Mouse (Mus musculus) midbrain, embryonic 14.5 days (tissue): ENCODE data around the gene Fkbp7. TPM values are rescaled to one million over a fixed set of nuclear protein-coding genes. Genes with fewer than 3 reads are reported as not detected.
A peak's percentile ranks its signal among the peaks of the same experiment; 100 is the strongest.

Experiments
- ATAC-seq: fragments of 200-750 bp; cut with Nextera tagmentation; 2 replicates; pipeline ENCODE4 v1.8.0; 2017; ENCODE audit warnings: moderate number of reproducible peaks, moderate library complexity; ENCODE audit not compliant: low FRiP score, low TSS enrichment
- DNase-seq: peaks from one replicate; pipeline ENCODE4 v3.0.0-alpha.2; 2015
- H3K27ac ChIP-seq: fragments of 300-500 bp; sonication (generic); replicated peaks from 2 replicates; pipeline ENCODE4 v1.5.1; 2014; ENCODE audit warnings: mild to moderate bottlenecking, low read depth, low read length, moderate library complexity
- H3K27me3 ChIP-seq: fragments of 300-500 bp; sonication (generic); 2 replicates; pipeline ENCODE4 v1.6.1; 2014; ENCODE audit warnings: low read length, control low read depth, mixed read lengths; ENCODE audit not compliant: control insufficient read depth, insufficient read depth
- H3K36me3 ChIP-seq: fragments of 300-500 bp; sonication (generic); 2 replicates; pipeline ENCODE4 v1.6.1; 2014; ENCODE audit warnings: low read length, control low read depth; ENCODE audit not compliant: control insufficient read depth, insufficient read depth
- H3K4me1 ChIP-seq: fragments of 300-500 bp; sonication (generic); 2 replicates; pipeline ENCODE4 v1.6.1; 2014; ENCODE audit warnings: mild to moderate bottlenecking, antibody characterized with exemption, low read length, control low read depth; ENCODE audit not compliant: control insufficient read depth, insufficient read depth
- H3K4me2 ChIP-seq: fragments of 300-500 bp; sonication (generic); 2 replicates; pipeline ENCODE4 v1.6.1; 2014; ENCODE audit warnings: mild to moderate bottlenecking, low read length, moderate library complexity
- H3K4me3 ChIP-seq: fragments of 300-500 bp; sonication (generic); replicated peaks from 2 replicates; pipeline ENCODE4 v1.5.1; 2014; ENCODE audit warnings: low read depth, low read length
- H3K9ac ChIP-seq: fragments of 300-500 bp; sonication (generic); replicated peaks from 2 replicates; pipeline ENCODE4 v1.6.1; 2014; ENCODE audit warnings: mild to moderate bottlenecking, low read length, moderate library complexity
- H3K9me3 ChIP-seq: fragments of 300-500 bp; sonication (generic); 2 replicates; pipeline ENCODE4 v1.6.1; 2016; ENCODE audit warnings: low read length, control low read depth, mixed read lengths; ENCODE audit not compliant: control insufficient read depth
- WGBS: fragments of 180-500 bp; shearing (Covaris S2); extraction: QIAGEN DNeasy Blood & Tissue Kit; methylation state at CpG from one replicate; pipeline ENCODE4 v1.1.7; 2014; 5-methylcytosine and 5-hydroxymethylcytosine counted together
- polyA plus RNA-seq: library from polyadenylated mRNA; unstranded; fragments of >200 nt; fragmentation: Nextera tagmentation; extraction: Ambion mirVana; gene quantifications from 2 replicates; pipeline ENCODE4 v1.2.1, GENCODE M21; 2014

Fkbp7 gene
- polyA plus RNA-seq, 1 experiment from 2014 or later: 11.6 TPM

DNA sequence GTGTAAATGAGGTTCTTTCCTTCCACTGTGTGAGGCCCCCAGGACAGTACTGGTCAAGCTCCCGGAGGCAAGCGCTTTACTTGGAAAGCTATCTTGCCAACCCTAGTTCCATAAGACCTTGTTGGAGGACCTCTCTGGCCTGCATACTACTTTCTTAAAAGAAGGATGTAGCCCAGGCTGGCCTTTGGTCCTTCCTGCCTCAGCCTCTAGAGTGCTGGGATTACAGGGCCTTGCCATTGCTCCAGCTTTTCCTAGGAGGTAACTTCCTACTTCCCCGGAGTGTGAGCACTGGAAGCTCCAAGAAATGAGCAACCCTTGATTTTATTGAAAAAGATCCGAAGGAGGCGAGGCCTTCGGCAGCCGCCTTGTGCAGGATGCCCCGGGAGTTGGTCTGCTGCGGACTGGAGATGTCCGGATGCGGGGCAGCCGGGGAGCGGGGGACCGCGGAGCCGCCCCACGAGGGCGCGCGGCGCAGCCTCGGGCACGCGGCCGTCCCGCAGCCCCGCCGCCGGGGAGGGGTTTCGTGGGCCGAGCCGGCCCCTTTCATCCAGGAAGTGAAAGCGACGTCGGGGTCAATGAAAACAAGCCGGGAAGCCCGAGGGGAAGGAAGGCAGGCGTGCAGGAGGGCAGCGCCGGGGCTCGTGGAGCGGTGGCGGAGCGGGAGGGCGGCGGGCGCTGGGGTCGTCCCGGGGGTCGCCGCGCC, 2.0 kb upstream of the Fkbp7 start, which contains the start of gene Plekha3:
Gene Plekha3, plus strand, starts transcription at position 557 of the 703 bp plus-strand sequence.
- DNase-seq: peak; percentile 89
- H3K9ac ChIP-seq: peak within 1 kb of the TSS; percentile 71
- no peaks in the 10 kb centered on the region for H3K27me3 ChIP-seq
- no peaks in the 10 kb centered on the region for H3K36me3 ChIP-seq
- peaks cover 23% of the 10 kb centered on the region for H3K4me1 ChIP-seq
- H3K4me2 ChIP-seq: peak within 1 kb of the TSS; percentile 63
- peak within 1 kb of the TSS; percentile 76 for H3K4me3 ChIP-seq
- H3K27ac ChIP-seq: peak within 1 kb of the TSS; percentile 76
- ATAC-seq: peak; percentile 78
- no peaks in the 10 kb centered on the region for H3K9me3 ChIP-seq
- 4% methylated on average over 51 of the region's 52 CpGs for WGBS

GRCm38 (mm10) chr2:76673472-76674081, 661 bp upstream of the Fkbp7 start:
- H3K27me3 ChIP-seq: no peaks in the 10 kb centered on the region
- H3K9ac ChIP-seq: no peak overlapping the region
- peak overlapping the region; percentile 70 for H3K27ac ChIP-seq
- H3K4me1 ChIP-seq: peaks cover 23% of the 10 kb centered on the region
- DNase-seq (peak; percentile 61), ATAC-seq (no peak)
- H3K36me3 ChIP-seq: no peaks in the 10 kb centered on the region
- no peaks in the 10 kb centered on the region for H3K9me3 ChIP-seq
- H3K4me2 ChIP-seq: peak overlapping the region; percentile 71
- 28% methylated on average over 7 of the region's 7 CpGs for WGBS
- H3K4me3 ChIP-seq: peak overlapping the region; percentile 45; the same call in 1 of the 2 replicates

GRCm38 (mm10) chr2:76672134-76672745, 676 bp downstream of the Fkbp7 start:
- peaks cover 23% of the 10 kb centered on the region for H3K4me1 ChIP-seq
- ATAC-seq (no peak), DNase-seq (peak; percentile 37)
- H3K36me3 ChIP-seq: no peaks in the 10 kb centered on the region
- no peaks in the 10 kb centered on the region for H3K27me3 ChIP-seq
- no peaks in the 10 kb centered on the region for H3K9me3 ChIP-seq
- H3K27ac ChIP-seq: peak overlapping the region; percentile 70
- H3K4me3 ChIP-seq: peak overlapping the region; percentile 45
- 39% methylated on average over 9 of the region's 9 CpGs for WGBS
- H3K4me2 ChIP-seq: peak overlapping the region; percentile 71
- H3K9ac ChIP-seq: peak overlapping the region; percentile 65

DNA sequence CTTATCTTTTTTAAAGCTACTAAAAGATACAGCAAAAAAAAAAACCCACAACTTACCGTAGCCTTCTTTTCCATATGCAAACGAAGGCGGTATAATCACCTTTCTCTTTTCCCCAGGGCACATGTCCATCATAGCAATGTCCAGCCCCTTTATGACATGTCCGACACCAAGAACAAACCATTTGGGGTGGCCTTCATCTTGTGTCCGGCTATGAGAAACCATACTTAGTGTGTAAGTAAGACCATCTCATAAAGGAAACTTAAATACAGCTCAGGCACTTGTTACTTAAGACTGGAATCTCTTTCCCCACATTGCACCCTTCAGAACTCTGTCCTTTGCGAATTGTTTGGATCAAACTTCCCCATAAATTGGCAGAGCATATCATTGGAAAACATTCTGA, 1.3 kb downstream of the Fkbp7 start:
- WGBS: 82% methylated on average over 6 of the region's 6 CpGs

GRCm38 (mm10) chr2:76667200-76667599, 5.7 kb downstream of the Fkbp7 start:
- Histone ChIP-seq H3K9ac (no peak overlapping the region), H3K4me3 (no peak overlapping the region), H3K9me3 (no peaks in the 10 kb centered on the region), H3K4me2 (no peak overlapping the region), H3K27ac (no peak overlapping the region), H3K36me3 (peaks cover 25% of the 10 kb centered on the region), H3K4me1 (peaks cover 7% of the 10 kb centered on the region; the same call in 1 of the 2 replicates), H3K27me3 (no peaks in the 10 kb centered on the region)
- ATAC-seq (no peak), DNase-seq (no peak)
- 89% methylated on average over 5 of the region's 5 CpGs for WGBS

More for the DNA sequence above, 1.3 kb downstream of the Fkbp7 start:
- Histone ChIP-seq H3K27me3 (no peaks in the 10 kb centered on the region), H3K4me2 (peak overlapping the region; percentile 71), H3K9me3 (no peaks in the 10 kb centered on the region), H3K4me1 (peaks cover 19% of the 10 kb centered on the region), H3K4me3 (peak overlapping the region; percentile 45), H3K36me3 (no peaks in the 10 kb centered on the region), H3K27ac (no peak overlapping the region), H3K9ac (peak overlapping the region; percentile 65; the same call in 1 of the 2 replicates)
- ATAC-seq (no peak), DNase-seq (no peak)

- Histone ChIP-seq H3K9ac (no peak overlapping the region), H3K27me3 (no peaks in the 10 kb centered on the region), H3K4me2 (no peak overlapping the region), H3K9me3 (no peaks in the 10 kb centered on the region), H3K4me3 (no peak overlapping the region), H3K36me3 (peaks cover 26% of the 10 kb centered on the region), H3K27ac (no peak overlapping the region), H3K4me1 (no peaks in the 10 kb centered on the region)
- WGBS: 95% methylated on average over 7 of the region's 7 CpGs
- no peak for ATAC-seq
- no peak for DNase-seq
These were observed 7.4 kb downstream of the Fkbp7 start for GRCm38 (mm10) chr2:76665531-76665930.

DNA sequence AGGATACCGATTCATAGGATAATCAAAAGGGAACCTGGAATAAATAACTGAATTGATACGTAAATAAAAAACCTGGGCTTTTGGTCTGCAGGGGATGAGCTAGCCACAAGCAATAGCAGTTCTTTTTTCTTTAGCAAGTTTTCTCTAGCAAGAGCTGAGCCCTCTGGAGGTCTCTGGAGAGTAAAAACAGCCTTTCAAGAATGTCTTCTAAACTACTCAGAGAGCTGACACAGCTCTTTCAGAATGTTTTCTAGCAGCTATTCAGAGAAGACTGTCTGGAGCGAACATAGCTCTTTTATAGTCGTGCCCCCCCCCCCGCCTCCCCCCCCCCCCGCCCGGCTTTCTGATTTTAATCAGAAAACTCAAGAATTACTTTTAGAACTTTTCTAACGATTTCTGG, 13.5 kb downstream of the Fkbp7 start:
- Histone ChIP-seq H3K4me1 (no peaks in the 10 kb centered on the region), H3K4me2 (no peak overlapping the region), H3K4me3 (no peak overlapping the region), H3K9me3 (no peaks in the 10 kb centered on the region), H3K27ac (no peak overlapping the region), H3K36me3 (peaks cover 14% of the 10 kb centered on the region), H3K9ac (no peak overlapping the region), H3K27me3 (no peaks in the 10 kb centered on the region)
- ATAC-seq (no peak), DNase-seq (peak; percentile 49)
- 53% methylated on average over 8 of the region's 8 CpGs for WGBS

GRCm38 (mm10) chr2:76658551-76658950, 14.4 kb downstream of the Fkbp7 start:
- Histone ChIP-seq H3K4me2 (no peak overlapping the region), H3K27me3 (no peaks in the 10 kb centered on the region), H3K9me3 (no peaks in the 10 kb centered on the region), H3K4me3 (no peak overlapping the region), H3K4me1 (no peaks in the 10 kb centered on the region), H3K36me3 (0 out of 2 replicates have a peak, but pooled peaks cover 11% of the 10 kb centered on the region), H3K9ac (no peak overlapping the region), H3K27ac (no peak overlapping the region)
- 84% methylated on average over 13 of the region's 13 CpGs for WGBS
- no peak for ATAC-seq
- no peak for DNase-seq
